Mouse (Mus musculus) testis, postnatal 10 days (tissue): ENCODE results near the gene Bhlha9.

ENCODE experiments used
- DNase-seq: peaks from one replicate; pipeline ENCODE4 v3.0.0; 2021; ENCODE audit warnings: low spot score

Bhlha9 gene

DNA sequence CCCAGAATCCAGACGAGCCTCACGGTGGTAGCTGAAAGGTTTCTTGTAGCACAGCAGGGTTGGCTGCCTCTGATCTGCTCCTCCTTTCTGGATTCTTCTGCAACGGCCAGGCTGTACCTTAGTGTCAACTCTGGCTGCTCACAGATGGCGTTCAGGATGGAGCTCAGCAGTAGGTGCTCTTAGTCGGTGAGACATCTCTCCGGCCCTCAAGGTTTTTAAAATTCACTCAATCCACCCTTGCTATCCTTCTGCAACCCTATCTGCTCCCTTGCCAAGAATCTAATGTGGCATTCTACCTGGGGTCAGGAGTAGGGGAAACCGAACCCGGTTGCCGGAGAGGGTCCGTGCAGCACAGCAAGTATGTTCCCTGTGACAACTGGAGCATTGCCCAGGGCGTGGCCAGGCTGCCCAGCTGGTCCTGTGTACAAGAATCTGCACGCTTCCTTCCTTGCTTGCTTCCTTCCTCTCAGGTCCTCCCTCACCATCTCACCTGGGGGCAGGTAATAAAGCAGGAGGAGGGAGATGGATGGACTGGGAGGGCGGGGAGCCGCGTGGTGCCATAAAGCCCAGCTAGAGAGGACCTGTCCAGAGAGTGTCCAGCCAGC lies at the start of gene Bhlha9:
Gene Bhlha9 (plus strand): TSS at position 600 of the 605 bp plus-strand sequence.
- no peak for DNase-seq

- peak; percentile 56 for DNase-seq
These were observed 49.6 kb upstream of the Bhlha9 start for GRCm38 (mm10) chr11:76622566-76623205.

GRCm38 (mm10) chr11:76623206-76623961 lies 48.9 kb upstream of the Bhlha9 start:
- peak; percentile 83 for DNase-seq

GRCm38 (mm10) chr11:76624071-76624470 lies 48.2 kb upstream of the Bhlha9 start:
- DNase-seq: no peak

DNA sequence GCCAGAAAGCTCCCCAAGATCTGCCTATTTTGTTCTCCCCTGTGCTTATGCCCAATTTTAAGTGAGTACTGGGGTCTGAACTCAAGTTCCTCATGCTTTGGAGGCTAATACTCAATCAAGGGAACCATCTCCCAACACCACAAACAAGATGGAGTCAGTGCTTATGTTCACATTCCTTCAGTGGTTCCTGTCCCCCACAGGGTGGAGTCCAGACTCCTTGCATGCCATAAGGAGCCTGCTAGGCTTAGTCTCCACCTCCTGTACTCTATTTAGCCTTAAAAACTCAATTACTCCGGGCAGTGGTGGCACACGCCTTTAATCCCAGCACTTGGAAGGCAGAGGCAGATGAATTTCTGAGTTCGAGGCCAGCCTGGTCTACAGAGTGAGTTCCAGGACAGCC lies 47.4 kb upstream of the Bhlha9 start:
- no peak for DNase-seq

DNA sequence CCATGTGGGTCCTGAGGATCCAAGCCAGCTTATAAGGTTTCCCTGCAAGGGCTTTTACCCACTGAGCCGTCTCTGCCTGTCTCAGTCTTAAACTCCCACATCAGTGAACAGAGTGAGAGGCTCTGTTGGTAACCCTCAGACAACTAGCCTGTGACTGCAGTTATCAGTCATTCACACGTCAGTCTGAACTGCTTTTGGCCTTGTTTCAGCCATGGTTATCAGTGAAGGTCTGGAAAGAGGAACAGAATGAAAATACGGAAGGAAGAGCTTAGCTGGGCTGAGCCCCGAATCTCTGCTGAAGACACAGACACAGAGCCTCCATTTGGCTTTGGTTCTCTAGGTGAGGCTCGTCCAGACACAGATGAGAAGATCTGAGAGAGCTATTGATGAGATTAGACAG lies 43.7 kb upstream of the Bhlha9 start:
- DNase-seq: no peak

DNA sequence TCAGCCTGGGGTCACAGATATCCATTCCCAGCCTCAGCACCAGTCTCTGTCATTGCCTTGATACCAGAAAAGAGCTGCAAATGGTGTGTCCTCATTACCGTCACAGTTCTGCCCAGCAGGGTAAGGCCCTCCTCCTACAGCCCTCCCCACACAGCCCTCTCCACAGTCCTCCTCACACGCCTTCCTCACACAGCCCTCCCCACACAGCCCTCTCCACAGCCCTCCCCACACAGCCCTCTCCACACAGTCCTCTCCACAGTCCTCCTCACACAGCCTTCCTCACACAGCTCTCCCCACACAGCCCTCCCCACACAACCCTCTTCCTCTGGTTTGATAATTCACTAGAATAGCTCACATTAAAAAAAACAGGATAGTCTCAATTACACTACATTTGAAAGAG lies 42.2 kb upstream of the Bhlha9 start:
- no peak for DNase-seq

DNA sequence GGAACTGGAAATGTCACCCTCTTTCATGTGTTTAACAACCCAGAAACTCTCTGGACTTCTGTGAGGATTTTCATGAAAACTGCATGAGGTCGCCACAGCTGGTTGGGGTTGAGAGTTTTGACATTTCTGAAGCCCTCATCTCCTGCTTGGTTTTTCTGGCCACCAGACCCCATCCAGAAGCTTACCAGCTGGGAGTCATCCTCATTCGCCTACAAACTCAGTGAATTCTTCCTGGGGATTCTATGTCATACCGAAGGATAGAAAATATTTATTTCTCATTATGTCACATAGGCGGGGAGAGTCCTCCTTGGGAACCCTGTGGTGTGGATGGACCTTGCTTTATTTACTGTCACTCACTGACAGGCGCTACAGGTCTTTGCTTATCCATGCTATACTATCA lies 41.8 kb upstream of the Bhlha9 start:
- no peak for DNase-seq

- no peak for DNase-seq
These were observed 32.8 kb upstream of the Bhlha9 start for GRCm38 (mm10) chr11:76639269-76639985.

GRCm38 (mm10) chr11:76640231-76640630 lies 32.0 kb upstream of the Bhlha9 start:
- DNase-seq: no peak

DNA sequence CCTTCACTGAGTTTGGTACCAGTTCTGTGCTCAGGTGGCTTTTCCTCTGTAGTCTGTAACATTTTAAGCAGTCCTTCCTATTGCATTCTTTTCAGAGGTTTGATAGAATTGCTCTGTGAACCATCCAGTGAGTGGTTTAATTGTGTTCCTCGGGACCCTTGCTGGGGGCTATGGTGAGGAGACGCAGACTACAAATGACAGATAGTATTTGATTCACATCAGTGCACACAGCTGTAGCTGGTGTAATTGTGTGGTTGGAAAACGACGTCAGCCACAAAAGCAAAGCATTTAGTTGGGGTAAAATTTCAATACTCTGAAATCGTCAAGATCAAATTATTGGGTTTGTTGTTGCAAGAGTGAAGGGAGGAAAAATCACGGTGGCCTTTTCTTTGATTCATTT lies 28.0 kb upstream of the Bhlha9 start:
- DNase-seq: no peak

DNA sequence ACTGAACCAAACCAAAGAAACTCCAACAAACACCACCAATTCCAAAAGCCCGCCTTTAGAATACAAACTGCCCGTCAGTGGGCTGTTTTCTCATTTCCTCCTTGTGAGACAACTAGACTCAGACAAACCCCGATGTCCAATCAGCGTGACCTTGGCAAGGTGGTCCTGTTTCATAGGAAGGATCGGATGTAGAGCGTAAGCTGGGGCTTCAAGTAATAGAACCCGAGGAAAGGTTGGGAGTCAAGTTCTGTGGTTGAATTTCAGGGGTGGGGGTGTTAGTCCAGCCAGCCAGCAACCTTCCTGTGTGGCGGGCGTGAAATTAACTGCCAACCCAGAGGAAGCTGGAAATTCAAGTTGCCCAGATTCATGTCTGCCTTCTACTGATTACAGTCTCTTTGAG lies 27.2 kb upstream of the Bhlha9 start:
- no peak for DNase-seq

- DNase-seq: peak; percentile 96
These were observed 26.3 kb upstream of the Bhlha9 start for GRCm38 (mm10) chr11:76645955-76646354.

DNA sequence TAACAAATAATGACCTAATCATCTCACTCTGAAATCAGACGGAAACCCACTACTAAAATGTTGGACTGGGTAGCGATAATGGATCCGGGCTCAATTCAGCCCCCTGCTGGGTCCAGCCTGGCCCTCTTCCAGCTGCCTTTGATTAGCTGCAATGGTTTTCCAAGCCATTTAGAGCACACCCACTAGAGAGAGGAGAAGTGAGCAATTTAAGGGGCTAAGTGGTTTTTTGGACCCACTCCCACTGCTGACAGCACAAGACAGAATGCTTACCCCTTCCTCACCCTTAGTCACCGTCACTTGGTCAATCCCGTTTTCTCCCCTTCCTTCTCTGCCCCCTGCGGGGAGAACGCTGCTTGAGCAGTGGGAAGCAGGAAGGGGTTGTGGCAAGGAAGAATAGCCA lies 25.2 kb upstream of the Bhlha9 start:
- DNase-seq: no peak

DNA sequence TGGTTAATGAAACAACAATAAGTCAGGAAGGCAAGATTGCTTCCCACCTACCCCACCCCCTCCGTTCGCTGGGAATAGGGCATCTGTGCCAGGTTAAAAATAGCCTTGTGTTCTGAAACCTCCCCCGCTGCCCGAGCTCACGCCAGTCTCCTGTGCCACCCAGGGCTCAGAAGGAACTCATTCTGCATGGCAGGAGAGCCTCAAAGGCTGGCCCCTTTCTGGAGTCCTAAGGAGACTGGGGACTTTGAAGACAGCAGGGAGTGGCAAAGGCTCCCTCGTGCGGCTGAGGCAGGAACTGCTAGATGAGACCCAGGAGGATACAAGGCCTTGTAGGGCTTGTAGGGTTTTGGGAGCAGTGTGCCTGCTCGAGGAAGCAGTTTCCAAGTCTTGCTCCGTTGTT lies 24.8 kb upstream of the Bhlha9 start:
- peak; percentile 86 for DNase-seq

- DNase-seq: no peak
These were observed 21.3 kb upstream of the Bhlha9 start for GRCm38 (mm10) chr11:76650862-76651560.

- no peak for DNase-seq
These were observed 19.4 kb upstream of the Bhlha9 start for GRCm38 (mm10) chr11:76652838-76653334.

DNA sequence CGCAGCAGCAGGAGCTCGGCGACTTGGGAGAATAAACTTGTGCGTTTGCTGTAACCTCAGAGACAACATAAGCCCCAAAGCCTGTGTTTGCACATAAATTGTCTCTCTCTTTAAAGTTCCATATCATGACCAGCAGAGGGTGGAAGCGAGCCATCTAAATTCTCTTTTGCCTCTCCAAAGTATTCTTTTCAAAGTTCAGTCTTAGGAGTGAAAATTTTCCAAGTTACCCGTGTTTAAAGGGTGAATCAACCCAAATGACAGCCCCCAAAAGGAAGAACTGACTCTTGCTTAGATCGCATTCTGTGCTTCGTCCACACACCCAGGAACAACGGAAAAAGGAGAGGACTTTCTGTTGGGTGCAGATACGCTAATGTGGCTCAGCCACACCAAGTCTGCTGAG lies 17.2 kb upstream of the Bhlha9 start:
- peak; percentile 72 for DNase-seq

DNA sequence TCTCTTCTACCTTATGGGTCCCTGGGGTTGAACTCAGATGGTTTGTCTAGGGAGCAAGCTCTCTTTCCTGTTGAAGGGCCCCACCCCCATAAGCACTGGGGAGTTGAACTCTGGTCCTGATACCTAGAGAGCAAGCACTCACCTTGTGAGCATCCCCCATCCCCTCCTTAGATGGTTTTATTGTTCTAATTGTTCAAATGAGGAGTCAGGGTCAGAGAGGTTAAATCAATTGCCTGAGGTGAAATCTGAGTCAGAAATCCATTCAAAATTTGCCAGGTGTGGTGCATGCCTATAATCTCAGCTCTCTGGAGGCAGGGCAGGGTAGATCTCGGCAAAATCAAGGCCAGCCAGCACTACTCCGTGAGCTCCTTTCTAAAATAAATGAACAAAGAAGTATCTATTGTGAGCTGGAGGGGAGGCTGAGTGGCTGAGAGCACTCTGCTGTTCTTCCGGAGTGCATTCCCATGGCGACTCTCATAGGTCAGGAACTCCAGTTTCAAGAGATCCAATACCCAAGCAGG lies 14.8 kb upstream of the Bhlha9 start:
- DNase-seq: no peak

DNA sequence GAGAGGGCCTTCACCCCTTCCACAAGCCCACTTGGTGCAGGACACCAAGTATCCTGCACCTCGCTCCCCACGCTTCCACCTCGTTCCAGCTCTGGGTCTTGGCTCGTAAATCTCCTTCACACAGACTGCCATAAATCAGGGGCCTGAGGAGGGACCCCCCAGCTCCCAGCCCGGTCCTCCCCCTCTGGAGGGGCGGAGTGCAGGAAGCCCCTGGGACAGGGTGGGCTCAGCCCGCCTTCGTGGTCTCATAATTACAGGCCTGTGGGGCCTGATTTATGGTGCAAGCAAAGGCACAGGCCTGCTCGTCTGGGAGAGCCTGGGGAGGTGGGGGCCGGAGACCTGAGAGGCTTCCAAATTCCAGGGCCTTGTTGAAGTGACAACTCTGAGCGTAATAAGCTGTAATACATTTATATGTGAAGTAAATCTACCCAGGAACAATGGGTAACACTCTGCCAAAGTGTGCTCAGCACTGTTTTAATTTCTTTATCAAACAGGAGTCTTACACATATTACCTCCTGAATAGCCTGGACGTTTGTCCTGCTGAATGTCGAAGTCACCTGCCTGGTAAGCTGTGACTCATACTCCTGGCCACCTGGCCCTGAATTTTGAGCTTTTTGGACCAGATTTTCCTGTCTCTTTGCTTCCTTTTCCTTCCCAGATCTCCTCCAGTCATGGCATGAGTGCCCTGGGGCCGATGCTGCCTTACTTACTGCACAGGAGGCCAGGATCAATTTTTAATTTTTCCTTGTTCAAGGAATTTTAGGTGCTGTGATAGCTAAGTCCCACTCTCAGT lies 12.9 kb upstream of the Bhlha9 start:
- DNase-seq: no peak
